Mouse (Mus musculus): ENCODE data around the gene Tln2. TPM values are rescaled to one million over a fixed set of nuclear protein-coding genes. Genes with fewer than 3 reads are reported as not detected.

The Tln2 gene
- polyA plus RNA-seq, 1 experiment = 14.0 TPM

- Histone ChIP-seq H3ac (ENCODE audit: control insufficient read depth, insufficient read length, low read depth) (no peak overlapping the region), H3K79me3 (ENCODE audit: low read depth) (no peaks in the 10 kb centered on the region), H3K27me3 (ENCODE audit: control insufficient read depth, insufficient read depth, insufficient read length) (no peaks in the 10 kb centered on the region), H3K36me3 (ENCODE audit: control insufficient read depth, insufficient read depth) (no peaks in the 10 kb centered on the region), H3K79me2 (ENCODE audit: control insufficient read depth, insufficient read depth) (no peaks in the 10 kb centered on the region), H3K4me3 (ENCODE audit: insufficient read depth, poor library complexity, severe bottlenecking) (no peak overlapping the region)
- no peak for TF ChIP-seq USF1 (IDR thresholded peaks at IDR 0.05; ENCODE audit: low read depth)
- no peak for TF ChIP-seq MYOG (IDR thresholded peaks at IDR 0.05; ENCODE audit: control insufficient read depth, extremely low read depth, insufficient read length)
- TF ChIP-seq CTCF (IDR thresholded peaks at IDR 0.05; ENCODE audit: control insufficient read depth, insufficient read depth, insufficient read length) = no peak
- TF ChIP-seq CEBPB (IDR thresholded peaks at IDR 0.05; ENCODE audit: low read depth) = no peak
- no peak for TF ChIP-seq MAX (IDR thresholded peaks at IDR 0.05)
- no peak for TF ChIP-seq FOSL1 (IDR thresholded peaks at IDR 0.05; ENCODE audit: insufficient read depth, low read length, poor library complexity, severe bottlenecking)
- no peak for TF ChIP-seq MYOD1 (IDR thresholded peaks at IDR 0.05; ENCODE audit: control insufficient read depth, insufficient read length, low read depth)
Measured at GRCm38 (mm10) chr9:67545794-67546193, 13.7 kb downstream of the Tln2 start.

GRCm38 (mm10) chr9:67544783-67545182 lies 14.7 kb downstream of the Tln2 start:
- Histone ChIP-seq H3K4me3 (ENCODE audit: insufficient read depth, poor library complexity, severe bottlenecking) (no peak overlapping the region), H3K27me3 (ENCODE audit: control insufficient read depth, insufficient read depth, insufficient read length) (no peaks in the 10 kb centered on the region), H3K79me3 (ENCODE audit: low read depth) (no peaks in the 10 kb centered on the region), H3K36me3 (ENCODE audit: control insufficient read depth, insufficient read depth) (no peaks in the 10 kb centered on the region), H3K79me2 (ENCODE audit: control insufficient read depth, insufficient read depth) (no peaks in the 10 kb centered on the region), H3ac (ENCODE audit: control insufficient read depth, insufficient read length, low read depth) (no peak overlapping the region)
- no peak for TF ChIP-seq USF1 (IDR thresholded peaks at IDR 0.05; ENCODE audit: low read depth)
- TF ChIP-seq MYOD1 (IDR thresholded peaks at IDR 0.05; ENCODE audit: control insufficient read depth, insufficient read length, low read depth) = peak; percentile 29

GRCm38 (mm10) chr9:67541948-67542347 lies 17.6 kb downstream of the Tln2 start:
- no peaks in the 10 kb centered on the region for H3K36me3 ChIP-seq (ENCODE audit: control insufficient read depth, insufficient read depth)
- no peaks in the 10 kb centered on the region for H3K79me2 ChIP-seq (ENCODE audit: control insufficient read depth, insufficient read depth)
- no peaks in the 10 kb centered on the region for H3K27me3 ChIP-seq (ENCODE audit: control insufficient read depth, insufficient read depth, insufficient read length)
- no peaks in the 10 kb centered on the region for H3K79me3 ChIP-seq (ENCODE audit: low read depth)
- no peak overlapping the region for H3K4me3 ChIP-seq (ENCODE audit: insufficient read depth, poor library complexity, severe bottlenecking)
- H3ac ChIP-seq (ENCODE audit: control insufficient read depth, insufficient read length, low read depth) = no peak overlapping the region
- no peak for TF ChIP-seq MYOG (IDR thresholded peaks at IDR 0.05; ENCODE audit: control insufficient read depth, extremely low read depth, insufficient read length)
- no peak for TF ChIP-seq FOSL1 (IDR thresholded peaks at IDR 0.05; ENCODE audit: insufficient read depth, low read length, poor library complexity, severe bottlenecking)
- no peak for TF ChIP-seq MAX (IDR thresholded peaks at IDR 0.05)
- TF ChIP-seq CEBPB (IDR thresholded peaks at IDR 0.05; ENCODE audit: low read depth) = no peak
- TF ChIP-seq MYOD1 (IDR thresholded peaks at IDR 0.05; ENCODE audit: control insufficient read depth, insufficient read length, low read depth) = no peak
- TF ChIP-seq CTCF (IDR thresholded peaks at IDR 0.05; ENCODE audit: control insufficient read depth, insufficient read depth, insufficient read length) = no peak
- TF ChIP-seq USF1 (IDR thresholded peaks at IDR 0.05; ENCODE audit: low read depth) = no peak

GRCm38 (mm10) chr9:67539776-67540706 lies 19.5 kb downstream of the Tln2 start:
- Histone ChIP-seq H3K27me3 (ENCODE audit: control insufficient read depth, insufficient read depth, insufficient read length) (no peaks in the 10 kb centered on the region), H3K4me3 (ENCODE audit: insufficient read depth, poor library complexity, severe bottlenecking) (no peak overlapping the region), H3K79me2 (ENCODE audit: control insufficient read depth, insufficient read depth) (no peaks in the 10 kb centered on the region), H3ac (ENCODE audit: control insufficient read depth, insufficient read length, low read depth) (peak overlapping the region; percentile 45), H3K79me3 (ENCODE audit: low read depth) (no peaks in the 10 kb centered on the region), H3K36me3 (ENCODE audit: control insufficient read depth, insufficient read depth) (no peaks in the 10 kb centered on the region)
- TF ChIP-seq FOSL1 (IDR thresholded peaks at IDR 0.05; ENCODE audit: insufficient read depth, low read length, poor library complexity, severe bottlenecking) = peak; percentile 56
- TF ChIP-seq MYOD1 (IDR thresholded peaks at IDR 0.05; ENCODE audit: control insufficient read depth, insufficient read length, low read depth) = peak; percentile 95
- TF ChIP-seq CEBPB (IDR thresholded peaks at IDR 0.05; ENCODE audit: low read depth) = no peak
- TF ChIP-seq MAX (IDR thresholded peaks at IDR 0.05) = no peak
- TF ChIP-seq CTCF (IDR thresholded peaks at IDR 0.05; ENCODE audit: control insufficient read depth, insufficient read depth, insufficient read length) = no peak
- peak; percentile 88 for TF ChIP-seq USF1 (IDR thresholded peaks at IDR 0.05; ENCODE audit: low read depth)

DNA sequence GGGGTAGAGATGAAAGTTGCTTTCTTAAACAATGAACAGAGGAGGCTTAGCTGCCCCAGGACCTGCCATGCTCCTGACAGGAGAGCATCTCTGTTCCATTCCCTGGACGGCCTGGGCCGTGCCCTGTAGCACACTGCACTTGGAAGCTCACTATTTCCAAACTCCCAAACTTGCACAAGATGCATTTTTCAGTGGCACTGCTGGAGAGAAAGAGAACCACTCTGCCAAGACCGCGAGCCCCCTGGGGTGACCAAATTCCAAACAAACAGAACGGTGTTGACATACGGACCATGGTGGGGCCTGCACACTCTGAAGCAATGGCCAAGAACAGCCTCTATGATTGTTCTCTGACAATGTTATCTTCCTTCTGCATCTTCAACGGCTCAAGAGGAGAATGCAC lies 25.1 kb downstream of the Tln2 start:
- no peak for TF ChIP-seq MAX (IDR thresholded peaks at IDR 0.05)
- TF ChIP-seq USF1 (IDR thresholded peaks at IDR 0.05; ENCODE audit: low read depth) = no peak
- no peak for TF ChIP-seq CEBPB (IDR thresholded peaks at IDR 0.05; ENCODE audit: low read depth)
- TF ChIP-seq MYOG (IDR thresholded peaks at IDR 0.05; ENCODE audit: control insufficient read depth, extremely low read depth, insufficient read length) = no peak
- TF ChIP-seq CTCF (IDR thresholded peaks at IDR 0.05; ENCODE audit: control insufficient read depth, insufficient read depth, insufficient read length) = no peak
- no peak for TF ChIP-seq FOSL1 (IDR thresholded peaks at IDR 0.05; ENCODE audit: insufficient read depth, low read length, poor library complexity, severe bottlenecking)
- TF ChIP-seq MYOD1 (IDR thresholded peaks at IDR 0.05; ENCODE audit: control insufficient read depth, insufficient read length, low read depth) = no peak
- Histone ChIP-seq H3ac (ENCODE audit: control insufficient read depth, insufficient read length, low read depth) (no peak overlapping the region), H3K36me3 (ENCODE audit: control insufficient read depth, insufficient read depth) (no peaks in the 10 kb centered on the region), H3K79me2 (ENCODE audit: control insufficient read depth, insufficient read depth) (no peaks in the 10 kb centered on the region), H3K27me3 (ENCODE audit: control insufficient read depth, insufficient read depth, insufficient read length) (no peaks in the 10 kb centered on the region), H3K79me3 (ENCODE audit: low read depth) (no peaks in the 10 kb centered on the region), H3K4me3 (ENCODE audit: insufficient read depth, poor library complexity, severe bottlenecking) (no peak overlapping the region)

All from C2C12 (cell line).